Mouse (Mus musculus) heart, embryonic 12.5 days (tissue): ENCODE measurements around the gene Olfr57. TPM values are rescaled to one million over a fixed set of nuclear protein-coding genes. Genes with fewer than 3 reads are reported as not detected.
"Not testable (repeated sequence)": the region's sequence is repeated elsewhere in the genome, so short reads cannot be mapped to it uniquely, and the experiment has no call there.

Source experiments
- ATAC-seq: fragments of 200-750 bp; cut with Nextera tagmentation; 2 replicates; pipeline ENCODE4 v1.8.0; 2017; ENCODE audit warnings: moderate TSS enrichment, moderate library complexity; ENCODE audit not compliant: insufficient number of reproducible peaks, low FRiP score
- H3K27ac ChIP-seq: fragments of 300-500 bp; sonication (generic); 2 replicates; pipeline ENCODE4 v1.5.1; 2016; ENCODE audit warnings: mild to moderate bottlenecking, moderate library complexity; ENCODE audit not compliant: poor library complexity, severe bottlenecking
- H3K27me3 ChIP-seq: fragments of 300-500 bp; sonication (generic); replicated peaks from 2 replicates; pipeline ENCODE4 v1.6.1; 2016; ENCODE audit warnings: mild to moderate bottlenecking, moderate library complexity
- H3K36me3 ChIP-seq: fragments of 300-500 bp; sonication (generic); 2 replicates; pipeline ENCODE4 v1.6.1; 2016; ENCODE audit warnings: mild to moderate bottlenecking, moderate library complexity
- H3K4me1 ChIP-seq: fragments of 300-500 bp; sonication (generic); replicated peaks from 2 replicates; pipeline ENCODE4 v1.6.1; 2016; ENCODE audit warnings: mild to moderate bottlenecking
- H3K4me2 ChIP-seq: fragments of 300-500 bp; sonication (generic); 2 replicates; pipeline ENCODE4 v1.6.1; 2016; ENCODE audit warnings: mild to moderate bottlenecking, moderate library complexity
- H3K4me3 ChIP-seq: fragments of 300-500 bp; sonication (generic); 2 replicates; pipeline ENCODE4 v1.5.1; 2016; ENCODE audit warnings: mild to moderate bottlenecking
- H3K9ac ChIP-seq: fragments of 300-500 bp; sonication (generic); 2 replicates; pipeline ENCODE4 v1.6.1; 2016; ENCODE audit warnings: mild to moderate bottlenecking, moderate library complexity
- H3K9me3 ChIP-seq: fragments of 300-500 bp; sonication (generic); replicated peaks from 2 replicates; pipeline ENCODE4 v1.6.1; 2016; ENCODE audit warnings: mild to moderate bottlenecking, moderate library complexity
- whole genome bisulfite sequencing: fragments of 180-500 bp; shearing (Covaris S2); methylation state at CpG from one replicate; pipeline ENCODE4 v1.1.7; 2016; 5-methylcytosine and 5-hydroxymethylcytosine counted together
- polyA plus RNA-seq: library from polyadenylated mRNA; unstranded; fragments of >200 nt; fragmentation: Nextera tagmentation; extraction: Ambion mirVana; gene quantifications from 2 replicates; pipeline ENCODE4 v1.2.1, GENCODE M21; 2016

The Olfr57 gene
- not detected in 2 replicates for polyA plus RNA-seq

- no peak for ATAC-seq
- Histone ChIP-seq H3K4me1 (no peaks in the 10 kb centered on the region), H3K9ac (no peak within 1 kb of the TSS), H3K36me3 (no peaks in the 10 kb centered on the region), H3K27me3 (no peaks in the 10 kb centered on the region), H3K4me2 (no peak within 1 kb of the TSS), H3K27ac (no peak within 1 kb of the TSS), H3K4me3 (no peak within 1 kb of the TSS), H3K9me3 (0 out of 2 replicates have a peak, but pooled peaks cover 5% of the 10 kb centered on the region)
Measured at GRCm38 (mm10) chr10:79028441-79028840, at the start of gene Olfr57. Gene Olfr57, plus strand, starts transcription at chr10:79028741.

GRCm38 (mm10) chr10:78980750-78981149, 47.8 kb upstream of the Olfr57 start, which contains the start of gene Olfr1352:
Gene Olfr1352, plus strand, starts transcription at chr10:78981050.
- Histone ChIP-seq H3K27me3 (no peaks in the 10 kb centered on the region), H3K4me1 (no peaks in the 10 kb centered on the region), H3K27ac (no peak within 1 kb of the TSS), H3K4me3 (no peak within 1 kb of the TSS), H3K9me3 (no peaks in the 10 kb centered on the region), H3K9ac (no peak within 1 kb of the TSS), H3K36me3 (no peaks in the 10 kb centered on the region), H3K4me2 (no peak within 1 kb of the TSS)
- no peak for ATAC-seq

- 50% methylated on average over 1 of the region's 1 CpGs for WGBS
- Histone ChIP-seq H3K9me3 (0 out of 2 replicates have a peak, but pooled peaks cover 3% of the 10 kb centered on the region), H3K36me3 (no peaks in the 10 kb centered on the region), H3K27ac (no peak within 1 kb of the TSS), H3K4me3 (no peak within 1 kb of the TSS), H3K27me3 (no peaks in the 10 kb centered on the region), H3K4me1 (no peaks in the 10 kb centered on the region), H3K9ac (no peak within 1 kb of the TSS), H3K4me2 (no peak within 1 kb of the TSS)
- ATAC-seq: no peak
Measured at GRCm38 (mm10) chr10:79012172-79012571, 16.4 kb upstream of the Olfr57 start, which contains the start of gene Olfr1351. Gene Olfr1351, plus strand, starts transcription at chr10:79012472.

- H3K4me2 ChIP-seq, H3K4me3 ChIP-seq, ATAC-seq, H3K9ac ChIP-seq, H3K9me3 ChIP-seq, H3K4me1 ChIP-seq, H3K36me3 ChIP-seq, H3K27ac ChIP-seq, H3K27me3 ChIP-seq: not testable (repeated sequence)
- WGBS: 83% methylated on average over 2 of the region's 2 CpGs
Measured at GRCm38 (mm10) chr10:79042457-79042856, 13.9 kb downstream of the Olfr57 start.

GRCm38 (mm10) chr10:79057370-79057769, 28.8 kb downstream of the Olfr57 start:
- H3K9ac ChIP-seq, H3K4me2 ChIP-seq, ATAC-seq, H3K4me3 ChIP-seq, H3K4me1 ChIP-seq, H3K27ac ChIP-seq, H3K27me3 ChIP-seq: not testable (repeated sequence)
- Histone ChIP-seq H3K9me3 (peaks cover 25% of the 10 kb centered on the region), H3K36me3 (peaks cover 24% of the 10 kb centered on the region)
- WGBS: 37% methylated on average over 3 of the region's 3 CpGs

Other genes with a start within 250 kb of the Olfr57 start
- gene Slc1a6, start 248.2 kb upstream of the Olfr57 start, polyA plus RNA-seq: 0.66 and 0.72 TPM in 2 replicates
- not detected in 2 replicates for gene Olfr1356, start 176.6 kb upstream of the Olfr57 start, polyA plus RNA-seq
- not detected in 2 replicates for gene Olfr1355, start 153.2 kb upstream of the Olfr57 start, polyA plus RNA-seq
- gene Olfr1354, start 115.6 kb upstream of the Olfr57 start, polyA plus RNA-seq: not detected in 2 replicates
- gene Olfr8, start 78.1 kb upstream of the Olfr57 start, polyA plus RNA-seq: not detected in 2 replicates
- gene Olfr1353, start 65.4 kb upstream of the Olfr57 start, polyA plus RNA-seq: not detected in 2 replicates
- gene Olfr1352, start 47.7 kb upstream of the Olfr57 start, polyA plus RNA-seq: not detected in 2 replicates
- gene Olfr1351, start 16.3 kb upstream of the Olfr57 start, polyA plus RNA-seq: not detected in 2 replicates
- 19.8 and 20.5 TPM in 2 replicates for gene 2610008E11Rik, start 68.9 kb downstream of the Olfr57 start, polyA plus RNA-seq
- not detected in 2 replicates for gene Vmn2r80, start 120.0 kb downstream of the Olfr57 start, polyA plus RNA-seq
- not detected in 2 replicates for gene Vmn2r81, start 219.0 kb downstream of the Olfr57 start, polyA plus RNA-seq